Mouse (Mus musculus): ENCODE measurements around the gene Ilk. TPM values are rescaled to one million over a fixed set of nuclear protein-coding genes. Genes with fewer than 3 reads are reported as not detected.

The Ilk gene
- 90.9 and 107 TPM in 2 replicates for polyA plus RNA-seq (2011; ENCODE audit: insufficient read depth, insufficient read length, low read depth, missing spikeins)

GRCm38 (mm10) chr7:105736264-105736901 is at the start of gene Ilk:
TSS of gene Ilk (plus strand) at chr7:105736592.
- Histone ChIP-seq H3K4me3 (ENCODE audit: low read depth, low read length) (peak within 1 kb of the TSS; percentile 94), H3K4me1 (ENCODE audit: control insufficient read depth, insufficient read depth, low read length) (no peaks in the 10 kb centered on the region), H3K9ac (ENCODE audit: low read depth, poor library complexity, severe bottlenecking) (peak within 1 kb of the TSS; percentile 95), H3K27me3 (ENCODE audit: control insufficient read depth, insufficient read depth, low read length, poor library complexity, severe bottlenecking) (no peaks in the 10 kb centered on the region), H3K9me3 (replicated peaks; ENCODE audit: control insufficient read depth, insufficient read depth, low read length, poor library complexity, severe bottlenecking) (no peaks in the 10 kb centered on the region), H3K27ac (ENCODE audit: insufficient read depth, low read length) (no peak within 1 kb of the TSS), H3K36me3 (ENCODE audit: control insufficient read depth, insufficient read depth, low read length, poor library complexity, severe bottlenecking) (peaks cover 38% of the 10 kb centered on the region)
- TF ChIP-seq EP300 (IDR thresholded peaks at IDR 0.05; ENCODE audit: insufficient read depth, low read depth, low read length) (peak; percentile 51; the same call in 1 of the 2 replicates), CTCF (IDR thresholded peaks at IDR 0.05; ENCODE audit: low read depth, low read length) (no peak), POLR2A (IDR thresholded peaks at IDR 0.05; ENCODE audit: insufficient read depth, low read length) (peak; percentile 13)

GRCm38 (mm10) chr7:105690875-105691274 is 45.5 kb upstream of the Ilk start:
- H3K9me3 ChIP-seq (replicated peaks; ENCODE audit: control insufficient read depth, insufficient read depth, low read length, poor library complexity, severe bottlenecking), result no peaks in the 10 kb centered on the region
- H3K4me1 ChIP-seq (ENCODE audit: control insufficient read depth, insufficient read depth, low read length), result no peaks in the 10 kb centered on the region
- no peak overlapping the region for H3K9ac ChIP-seq (ENCODE audit: low read depth, poor library complexity, severe bottlenecking)
- no peaks in the 10 kb centered on the region for H3K36me3 ChIP-seq (ENCODE audit: control insufficient read depth, insufficient read depth, low read length, poor library complexity, severe bottlenecking)
- H3K4me3 ChIP-seq (ENCODE audit: low read depth, low read length), result no peak overlapping the region
- no peak overlapping the region for H3K27ac ChIP-seq (ENCODE audit: insufficient read depth, low read length)
- TF ChIP-seq CTCF (IDR thresholded peaks at IDR 0.05; ENCODE audit: low read depth, low read length), result no peak
- TF ChIP-seq POLR2A (IDR thresholded peaks at IDR 0.05; ENCODE audit: insufficient read depth, low read length), result no peak
- TF ChIP-seq EP300 (IDR thresholded peaks at IDR 0.05; ENCODE audit: insufficient read depth, low read depth, low read length), result no peak
- no peaks in the 10 kb centered on the region for H3K27me3 ChIP-seq (ENCODE audit: control insufficient read depth, insufficient read depth, low read length, poor library complexity, severe bottlenecking)

- Histone ChIP-seq H3K27me3 (ENCODE audit: control insufficient read depth, insufficient read depth, low read length, poor library complexity, severe bottlenecking) (no peaks in the 10 kb centered on the region), H3K4me1 (ENCODE audit: control insufficient read depth, insufficient read depth, low read length) (no peaks in the 10 kb centered on the region), H3K27ac (ENCODE audit: insufficient read depth, low read length) (no peak overlapping the region), H3K36me3 (ENCODE audit: control insufficient read depth, insufficient read depth, low read length, poor library complexity, severe bottlenecking) (no peaks in the 10 kb centered on the region), H3K4me3 (ENCODE audit: low read depth, low read length) (no peak overlapping the region), H3K9me3 (replicated peaks; ENCODE audit: control insufficient read depth, insufficient read depth, low read length, poor library complexity, severe bottlenecking) (no peaks in the 10 kb centered on the region), H3K9ac (ENCODE audit: low read depth, poor library complexity, severe bottlenecking) (no peak overlapping the region)
- TF ChIP-seq EP300 (IDR thresholded peaks at IDR 0.05; ENCODE audit: insufficient read depth, low read depth, low read length), result no peak
Observed at GRCm38 (mm10) chr7:105703184-105703583, 33.2 kb upstream of the Ilk start.

GRCm38 (mm10) chr7:105703816-105704215 is 32.6 kb upstream of the Ilk start:
- H3K27me3 ChIP-seq (ENCODE audit: control insufficient read depth, insufficient read depth, low read length, poor library complexity, severe bottlenecking), result no peaks in the 10 kb centered on the region
- no peaks in the 10 kb centered on the region for H3K9me3 ChIP-seq (replicated peaks; ENCODE audit: control insufficient read depth, insufficient read depth, low read length, poor library complexity, severe bottlenecking)
- no peak overlapping the region for H3K27ac ChIP-seq (ENCODE audit: insufficient read depth, low read length)
- H3K36me3 ChIP-seq (ENCODE audit: control insufficient read depth, insufficient read depth, low read length, poor library complexity, severe bottlenecking), result no peaks in the 10 kb centered on the region
- no peak overlapping the region for H3K9ac ChIP-seq (ENCODE audit: low read depth, poor library complexity, severe bottlenecking)
- no peaks in the 10 kb centered on the region for H3K4me1 ChIP-seq (ENCODE audit: control insufficient read depth, insufficient read depth, low read length)
- TF ChIP-seq CTCF (IDR thresholded peaks at IDR 0.05; ENCODE audit: low read depth, low read length) (no peak), EP300 (IDR thresholded peaks at IDR 0.05; ENCODE audit: insufficient read depth, low read depth, low read length) (no peak), POLR2A (IDR thresholded peaks at IDR 0.05; ENCODE audit: insufficient read depth, low read length) (no peak)
- H3K4me3 ChIP-seq (ENCODE audit: low read depth, low read length), result no peak overlapping the region

GRCm38 (mm10) chr7:105708733-105709132 is 27.7 kb upstream of the Ilk start:
- Histone ChIP-seq H3K36me3 (ENCODE audit: control insufficient read depth, insufficient read depth, low read length, poor library complexity, severe bottlenecking) (no peaks in the 10 kb centered on the region), H3K4me3 (ENCODE audit: low read depth, low read length) (no peak overlapping the region), H3K9me3 (replicated peaks; ENCODE audit: control insufficient read depth, insufficient read depth, low read length, poor library complexity, severe bottlenecking) (no peaks in the 10 kb centered on the region), H3K4me1 (ENCODE audit: control insufficient read depth, insufficient read depth, low read length) (no peaks in the 10 kb centered on the region), H3K27ac (ENCODE audit: insufficient read depth, low read length) (no peak overlapping the region), H3K9ac (ENCODE audit: low read depth, poor library complexity, severe bottlenecking) (no peak overlapping the region), H3K27me3 (ENCODE audit: control insufficient read depth, insufficient read depth, low read length, poor library complexity, severe bottlenecking) (no peaks in the 10 kb centered on the region)
- TF ChIP-seq CTCF (IDR thresholded peaks at IDR 0.05; ENCODE audit: low read depth, low read length) (no peak), EP300 (IDR thresholded peaks at IDR 0.05; ENCODE audit: insufficient read depth, low read depth, low read length) (no peak), POLR2A (IDR thresholded peaks at IDR 0.05; ENCODE audit: insufficient read depth, low read length) (no peak)

- TF ChIP-seq POLR2A (IDR thresholded peaks at IDR 0.05; ENCODE audit: insufficient read depth, low read length), result no peak
- peak; percentile 30 for TF ChIP-seq CTCF (IDR thresholded peaks at IDR 0.05; ENCODE audit: low read depth, low read length)
- Histone ChIP-seq H3K4me3 (ENCODE audit: low read depth, low read length) (no peak overlapping the region), H3K27me3 (ENCODE audit: control insufficient read depth, insufficient read depth, low read length, poor library complexity, severe bottlenecking) (no peaks in the 10 kb centered on the region), H3K9ac (ENCODE audit: low read depth, poor library complexity, severe bottlenecking) (no peak overlapping the region), H3K9me3 (replicated peaks; ENCODE audit: control insufficient read depth, insufficient read depth, low read length, poor library complexity, severe bottlenecking) (no peaks in the 10 kb centered on the region), H3K36me3 (ENCODE audit: control insufficient read depth, insufficient read depth, low read length, poor library complexity, severe bottlenecking) (no peaks in the 10 kb centered on the region), H3K27ac (ENCODE audit: insufficient read depth, low read length) (no peak overlapping the region), H3K4me1 (ENCODE audit: control insufficient read depth, insufficient read depth, low read length) (no peaks in the 10 kb centered on the region)
Observed at GRCm38 (mm10) chr7:105715366-105715765, 21.0 kb upstream of the Ilk start.
